Comparison of ENCODE assay signal across 10 mouse cellular contexts in the genomic region with DNA sequence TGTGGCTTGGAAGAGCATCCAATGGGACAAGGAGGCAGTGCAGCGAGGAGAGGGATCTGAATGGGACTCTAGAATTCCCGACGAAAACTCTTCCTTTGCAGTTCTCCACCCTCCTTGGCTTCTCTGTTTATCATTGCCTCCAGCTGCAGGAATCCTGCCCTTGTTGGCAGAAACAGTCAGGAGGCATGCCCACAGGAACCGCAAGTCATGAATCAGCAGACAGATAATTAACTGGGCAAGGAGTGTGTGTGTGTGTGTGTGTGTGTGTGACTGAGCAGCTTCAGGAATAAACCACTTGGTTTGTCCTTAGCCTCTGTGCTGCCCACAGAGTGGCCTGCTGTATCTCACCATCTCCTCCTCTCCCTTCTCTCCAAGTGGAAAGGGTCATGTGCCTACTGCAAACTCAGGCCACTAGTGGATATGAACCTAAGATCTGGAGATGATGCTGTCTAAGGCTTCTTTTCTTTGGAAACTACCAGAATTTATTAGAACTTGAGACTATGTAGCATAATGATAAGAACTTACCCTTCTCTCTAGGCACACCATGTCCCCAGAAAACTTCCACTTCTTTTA. TPM values are rescaled to one million over a fixed set of nuclear protein-coding genes. Genes with fewer than 3 reads are reported as not detected.
A peak's percentile ranks its signal among the peaks of the same experiment; 100 is the strongest.
DNase-seq lines count a peak whose midpoint lies in the region; ATAC-seq and TF ChIP-seq lines count a peak whose summit lies in the region.
"Had no signal": no experiment of that assay in that cellular context is flagged by ENCODE, and none has a peak within 500 bp of the region (broad histone marks: within the 10 kb centered on the region; RNA-seq: fewer than 3 reads in every experiment).

No protein-coding gene starts in this region.

- H3K4me1 ChIP-seq in liver, embryonic 11.5 days (replicated peaks; ENCODE audit: control insufficient read depth, insufficient read depth, low read length) = peaks cover 15% of the 10 kb centered on the region
- H3K4me1 ChIP-seq in forebrain, postnatal 0 days (ENCODE audit: insufficient read depth) = peaks cover 5% of the 10 kb centered on the region; the same call in 1 of the 2 replicates
- no peaks in the 10 kb centered on the region for H3K4me1 ChIP-seq in hindbrain, postnatal 0 days (ENCODE audit: insufficient read depth, low read length)

- WGBS in liver, embryonic 11.5 days = 15% methylated on average over 4 of the region's 4 CpGs
- 57% methylated on average over 4 of the region's 4 CpGs for WGBS in forebrain, postnatal 0 days
- 43% methylated on average over 4 of the region's 4 CpGs for WGBS in hindbrain, postnatal 0 days

- DNase-seq in adrenal gland, adult (ENCODE audit: inconsistent age in 2 of 2, low spot score in 1 of 2) = peak; percentile 59 to 70
- DNase-seq in adrenal gland, adult 18-20 months (ENCODE audit: low spot score in 2 of 2) = no peak
- DNase-seq in 416B (ENCODE audit: low read depth) = peak; percentile 95
- peak; percentile 65 to 69 for DNase-seq in adrenal gland, postnatal 36 days
- DNase-seq in liver, embryonic 11.5 days (ENCODE audit: low spot score) = no peak
- DNase-seq in heart, postnatal 4 days = no peak
- DNase-seq in forebrain, postnatal 0 days = no peak
- DNase-seq in hindbrain, postnatal 0 days (ENCODE audit: low spot score) = no peak
- DNase-seq: lung, embryonic 14.5 days; thymus, postnatal 14 days had no signal

- ATAC-seq in liver, embryonic 11.5 days (replicated peaks; ENCODE audit: low FRiP score) = peak; percentile 43; the same call in 1 of the 2 replicates
- ATAC-seq in forebrain, postnatal 0 days = no peak
- no peak for ATAC-seq in hindbrain, postnatal 0 days

- H3K9me3 ChIP-seq in liver, embryonic 11.5 days (ENCODE audit: control insufficient read depth, low read length) = no peaks in the 10 kb centered on the region
- no peaks in the 10 kb centered on the region for H3K9me3 ChIP-seq in forebrain, postnatal 0 days (ENCODE audit: low read length)
- no peaks in the 10 kb centered on the region for H3K9me3 ChIP-seq in hindbrain, postnatal 0 days (ENCODE audit: low read length)

- peak overlapping the region; percentile 29 for H3K4me2 ChIP-seq in liver, embryonic 11.5 days
- no peak overlapping the region for H3K4me2 ChIP-seq in forebrain, postnatal 0 days (ENCODE audit: low read depth)
- no peak overlapping the region for H3K4me2 ChIP-seq in hindbrain, postnatal 0 days (ENCODE audit: low read depth, low read length)
- H3K4me2 ChIP-seq: lung, embryonic 14.5 days had no signal

- no peak for TF ChIP-seq CTCF in forebrain, postnatal 0 days (IDR thresholded peaks at IDR 0.05; ENCODE audit: low read depth)
- no peak for TF ChIP-seq CTCF in hindbrain, postnatal 0 days (IDR thresholded peaks at IDR 0.05; ENCODE audit: low read depth)

- peaks cover 29% of the 10 kb centered on the region for H3K27me3 ChIP-seq in liver, embryonic 11.5 days (replicated peaks; ENCODE audit: control insufficient read depth, insufficient read depth, low read length)
- H3K27me3 ChIP-seq in forebrain, postnatal 0 days (ENCODE audit: insufficient read depth, low read length) = peaks cover 8% of the 10 kb centered on the region; the same call in 1 of the 2 replicates
- no peaks in the 10 kb centered on the region for H3K27me3 ChIP-seq in hindbrain, postnatal 0 days (ENCODE audit: insufficient read depth, low read length)

- H3K36me3 ChIP-seq in liver, embryonic 11.5 days (ENCODE audit: control insufficient read depth, insufficient read depth, low read length) = no peaks in the 10 kb centered on the region
- no peaks in the 10 kb centered on the region for H3K36me3 ChIP-seq in forebrain, postnatal 0 days (ENCODE audit: insufficient read depth)
- H3K36me3 ChIP-seq in hindbrain, postnatal 0 days (ENCODE audit: insufficient read depth, low read length) = no peaks in the 10 kb centered on the region

- H3K9ac ChIP-seq in liver, embryonic 11.5 days (ENCODE audit: low read depth, low read length) = no peak overlapping the region
- H3K9ac ChIP-seq in forebrain, postnatal 0 days = no peak overlapping the region
- H3K9ac ChIP-seq in hindbrain, postnatal 0 days (replicated peaks; ENCODE audit: low read length) = no peak overlapping the region
- H3K9ac ChIP-seq: lung, embryonic 14.5 days had no signal

- peak overlapping the region; percentile 38; the same call in 1 of the 2 replicates for H3K27ac ChIP-seq in liver, embryonic 11.5 days (ENCODE audit: low read depth, low read length)
- H3K27ac ChIP-seq in forebrain, postnatal 0 days (ENCODE audit: low read depth, low read length) = no peak overlapping the region
- no peak overlapping the region for H3K27ac ChIP-seq in hindbrain, postnatal 0 days

- H3K4me3 ChIP-seq in liver, embryonic 11.5 days (ENCODE audit: low read depth, low read length) = no peak overlapping the region
- no peak overlapping the region for H3K4me3 ChIP-seq in forebrain, postnatal 0 days (ENCODE audit: low read depth, low read length)
- H3K4me3 ChIP-seq in hindbrain, postnatal 0 days (ENCODE audit: low read length) = no peak overlapping the region

RNA-seq across cellular contexts. Expression of a gene that starts 3.9 kb away (rescaled TPM):
- total RNA-seq in adrenal gland, adult 18-20 months (2021) = 10 to 100 TPM; 12.6 to 14.7 TPM
- 10 to 100 TPM in 1 of 2 experiments, 1 to 10 TPM in 1; 5.1 to 18.0 TPM for total RNA-seq in adrenal gland, postnatal 36 days (2021)
- polyA plus RNA-seq in liver, embryonic 11.5 days (2014; fragmentation: Nextera tagmentation; extraction: Ambion mirVana) = 16.2 and 16.4 TPM in 2 replicates
- total RNA-seq in heart, postnatal 4 days (2021) = 1 to 10 TPM; 6.8 to 6.9 TPM
- 1.2 and 1.9 TPM in 2 replicates for total RNA-seq in forebrain, postnatal 0 days (2014; rRNA removed)
- polyA plus RNA-seq in forebrain, postnatal 0 days (2015; fragmentation: Nextera tagmentation; extraction: Ambion mirVana) = 0.47 and 0.71 TPM in 2 replicates
- total RNA-seq in hindbrain, postnatal 0 days (2014; rRNA removed) = 1.7 TPM in 2 replicates
- 0.82 and 1.0 TPM in 2 replicates for polyA plus RNA-seq in hindbrain, postnatal 0 days (2015; fragmentation: Nextera tagmentation; extraction: Ambion mirVana)

Comparison
In these comparisons a context has a peak if more than half of its experiments do, and no peak if none do; other contexts are left out.
1. DNase-seq: peak in adrenal gland, adult (2 of 2), 416B (single experiment) and adrenal gland, postnatal 36 days (2 of 2); none in adrenal gland, adult 18-20 months (0 of 2), liver, embryonic 11.5 days (single experiment), heart, postnatal 4 days (single experiment), forebrain, postnatal 0 days (single experiment) and hindbrain, postnatal 0 days (single experiment).